Mouse (Mus musculus): ENCODE results near the gene E130308A19Rik.

DNA sequence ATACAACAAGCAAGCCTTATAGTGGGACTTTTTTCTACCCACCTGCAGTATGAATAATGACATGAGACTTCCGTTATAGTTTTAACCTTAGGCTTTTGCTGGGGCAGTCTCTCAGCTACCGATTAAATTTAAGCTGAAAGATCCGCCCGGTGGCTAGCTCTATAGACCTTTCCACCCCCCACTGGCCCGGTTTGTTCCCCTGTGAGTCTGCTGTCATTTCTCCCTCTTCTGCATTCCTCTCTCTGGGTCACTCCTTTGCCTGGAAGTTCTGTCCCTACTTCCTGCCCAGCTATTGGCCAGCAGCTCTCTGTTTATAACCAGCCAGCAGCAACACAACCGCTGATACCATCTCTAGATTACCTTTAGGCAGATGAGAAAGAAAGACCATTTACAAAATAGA is 86.4 kb downstream of the E130308A19Rik start:
- TF ChIP-seq CTCF (IDR thresholded peaks at IDR 0.05; ENCODE audit: borderline replicate concordance, extremely low read depth, insufficient read depth, insufficient read length) (no peak), POLR2A (IDR thresholded peaks at IDR 0.05; ENCODE audit: borderline replicate concordance, extremely low read depth, insufficient read depth, insufficient read length, poor library complexity, severe bottlenecking) (no peak)

All from brain, embryonic 14.5 days (tissue).